Mouse (Mus musculus): Measurements from ENCODE around the gene Fxyd5. TPM values are rescaled to one million over a fixed set of nuclear protein-coding genes. Genes with fewer than 3 reads are reported as not detected.

Gene Fxyd5
- polyA plus RNA-seq, 1 experiment: 79.0 TPM

DNA sequence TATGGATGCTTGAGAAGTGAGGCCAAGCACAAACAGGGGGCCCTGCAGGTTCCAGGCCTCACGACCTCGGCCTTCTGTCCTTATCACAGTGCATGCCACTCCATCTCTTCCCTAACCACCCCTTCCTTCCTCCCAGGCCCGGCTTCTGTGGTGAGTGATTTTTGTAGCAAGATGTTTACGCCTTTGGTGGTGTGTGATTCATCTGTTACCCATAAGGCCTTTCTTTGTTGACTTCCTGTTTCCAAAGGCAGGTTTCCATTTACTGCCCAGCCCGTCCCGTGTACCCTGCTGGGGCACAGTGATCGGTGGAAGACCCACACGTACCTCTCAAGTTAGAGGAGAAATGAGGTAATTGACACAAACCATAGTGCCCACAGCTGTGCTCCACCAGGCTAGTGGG lies 39.6 kb downstream of the Fxyd5 start:
- TF ChIP-seq POLR2A (IDR thresholded peaks at IDR 0.05; ENCODE audit: low read depth, low read length) (no peak), CTCF (IDR thresholded peaks at IDR 0.05; ENCODE audit: borderline replicate concordance, insufficient read depth, low read length) (no peak)
- Histone ChIP-seq H3K4me3 (ENCODE audit: insufficient read depth, low read length) (no peak overlapping the region), H3K27ac (ENCODE audit: insufficient read depth, low read length) (no peak overlapping the region), H3K4me1 (ENCODE audit: control insufficient read depth, insufficient read depth, low read length) (peaks cover 9% of the 10 kb centered on the region)

GRCm38 (mm10) chr7:31000505-31001020 lies 41.7 kb downstream of the Fxyd5 start:
- TF ChIP-seq POLR2A (IDR thresholded peaks at IDR 0.05; ENCODE audit: low read depth, low read length): no peak
- TF ChIP-seq CTCF (IDR thresholded peaks at IDR 0.05; ENCODE audit: borderline replicate concordance, insufficient read depth, low read length): no peak
- no peak overlapping the region for H3K27ac ChIP-seq (ENCODE audit: insufficient read depth, low read length)
- peaks cover 9% of the 10 kb centered on the region for H3K4me1 ChIP-seq (ENCODE audit: control insufficient read depth, insufficient read depth, low read length)
- no peak overlapping the region for H3K4me3 ChIP-seq (ENCODE audit: insufficient read depth, low read length)

GRCm38 (mm10) chr7:30996491-30996890 lies 45.8 kb downstream of the Fxyd5 start:
- TF ChIP-seq CTCF (IDR thresholded peaks at IDR 0.05; ENCODE audit: borderline replicate concordance, insufficient read depth, low read length) (no peak), POLR2A (IDR thresholded peaks at IDR 0.05; ENCODE audit: low read depth, low read length) (no peak)
- H3K27ac ChIP-seq (ENCODE audit: insufficient read depth, low read length): no peak overlapping the region
- H3K4me1 ChIP-seq (ENCODE audit: control insufficient read depth, insufficient read depth, low read length): peaks cover 9% of the 10 kb centered on the region
- H3K4me3 ChIP-seq (ENCODE audit: insufficient read depth, low read length): no peak overlapping the region

GRCm38 (mm10) chr7:30993986-30994385 lies 48.3 kb downstream of the Fxyd5 start:
- H3K27ac ChIP-seq (ENCODE audit: insufficient read depth, low read length): no peak overlapping the region
- H3K4me1 ChIP-seq (ENCODE audit: control insufficient read depth, insufficient read depth, low read length): no peaks in the 10 kb centered on the region
- TF ChIP-seq POLR2A (IDR thresholded peaks at IDR 0.05; ENCODE audit: low read depth, low read length) (no peak), CTCF (IDR thresholded peaks at IDR 0.05; ENCODE audit: borderline replicate concordance, insufficient read depth, low read length) (no peak)
- H3K4me3 ChIP-seq (ENCODE audit: insufficient read depth, low read length): no peak overlapping the region

DNA sequence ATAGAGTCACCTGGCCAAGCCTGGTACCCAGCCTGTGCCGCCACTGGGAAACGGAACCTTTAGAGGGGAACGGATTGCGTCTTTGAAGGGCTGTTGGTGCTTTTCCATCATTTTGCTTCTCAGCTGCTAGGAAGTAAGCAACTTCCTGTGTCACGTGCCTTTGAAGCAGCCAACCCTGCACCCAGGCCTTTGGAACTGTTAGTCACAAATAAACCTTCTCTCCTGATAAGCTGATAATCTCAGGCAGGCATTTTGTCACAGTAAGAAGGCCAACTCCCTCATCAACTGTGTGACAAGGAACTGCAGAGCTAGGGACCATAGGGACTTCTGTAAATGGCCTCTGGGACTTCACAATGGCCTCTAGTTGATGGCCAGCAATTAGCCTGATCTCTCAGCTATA lies 50.1 kb downstream of the Fxyd5 start:
- TF ChIP-seq CTCF (IDR thresholded peaks at IDR 0.05; ENCODE audit: borderline replicate concordance, insufficient read depth, low read length): no peak
- no peak for TF ChIP-seq POLR2A (IDR thresholded peaks at IDR 0.05; ENCODE audit: low read depth, low read length)
- no peak overlapping the region for H3K4me3 ChIP-seq (ENCODE audit: insufficient read depth, low read length)
- H3K4me1 ChIP-seq (ENCODE audit: control insufficient read depth, insufficient read depth, low read length): no peaks in the 10 kb centered on the region
- no peak overlapping the region for H3K27ac ChIP-seq (ENCODE audit: insufficient read depth, low read length)

GRCm38 (mm10) chr7:30988519-30989162 lies 53.6 kb downstream of the Fxyd5 start:
- TF ChIP-seq POLR2A (IDR thresholded peaks at IDR 0.05; ENCODE audit: low read depth, low read length) (no peak), CTCF (IDR thresholded peaks at IDR 0.05; ENCODE audit: borderline replicate concordance, insufficient read depth, low read length) (no peak)
- no peaks in the 10 kb centered on the region for H3K4me1 ChIP-seq (ENCODE audit: control insufficient read depth, insufficient read depth, low read length)
- no peak overlapping the region for H3K27ac ChIP-seq (ENCODE audit: insufficient read depth, low read length)
- H3K4me3 ChIP-seq (ENCODE audit: insufficient read depth, low read length): no peak overlapping the region

DNA sequence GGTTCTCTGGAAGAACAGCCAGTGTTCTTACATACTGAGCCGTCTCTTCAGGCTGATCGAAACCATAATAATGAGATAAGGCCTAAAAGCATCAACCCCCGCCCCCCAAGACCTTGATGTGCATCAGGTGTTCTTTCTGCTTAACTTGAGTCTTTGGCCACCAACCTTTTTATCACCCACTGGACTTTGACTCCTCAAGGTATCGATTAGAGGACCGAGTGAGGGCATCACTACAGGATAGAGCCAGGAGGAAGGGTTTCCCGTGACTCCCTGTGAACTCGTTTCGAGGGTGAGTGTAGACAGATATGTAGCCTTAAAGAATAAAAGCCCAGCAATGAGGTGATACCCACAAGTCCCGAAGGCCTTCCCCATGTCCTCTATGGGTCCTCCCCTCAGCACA lies 56.9 kb downstream of the Fxyd5 start:
- H3K4me3 ChIP-seq (ENCODE audit: insufficient read depth, low read length): no peak overlapping the region
- no peak for TF ChIP-seq CTCF (IDR thresholded peaks at IDR 0.05; ENCODE audit: borderline replicate concordance, insufficient read depth, low read length)
- TF ChIP-seq POLR2A (IDR thresholded peaks at IDR 0.05; ENCODE audit: low read depth, low read length): no peak
- H3K27ac ChIP-seq (ENCODE audit: insufficient read depth, low read length): no peak overlapping the region
- H3K4me1 ChIP-seq (ENCODE audit: control insufficient read depth, insufficient read depth, low read length): no peaks in the 10 kb centered on the region

Other genes with a start within 250 kb of the Fxyd5 start
- gene Ffar2, start 218.7 kb downstream of the Fxyd5 start, polyA plus RNA-seq (2011; ENCODE audit: insufficient read length, low read depth, missing spikeins): not detected in 2 replicates
- gene Ffar3, start 186.3 kb downstream of the Fxyd5 start, polyA plus RNA-seq (2011; ENCODE audit: insufficient read length, low read depth, missing spikeins): not detected in 2 replicates
- not detected in 2 replicates for gene Ffar1, start 180.9 kb downstream of the Fxyd5 start, polyA plus RNA-seq (2011; ENCODE audit: insufficient read length, low read depth, missing spikeins)
- gene Cd22, start 162.1 kb downstream of the Fxyd5 start, polyA plus RNA-seq (2011; ENCODE audit: insufficient read length, low read depth, missing spikeins): not detected in 2 replicates
- gene Mag, start 127.6 kb downstream of the Fxyd5 start, polyA plus RNA-seq (2011; ENCODE audit: insufficient read length, low read depth, missing spikeins): not detected in 2 replicates
- gene Hamp2, start 117.8 kb downstream of the Fxyd5 start, polyA plus RNA-seq (2011; ENCODE audit: insufficient read length, low read depth, missing spikeins): not detected in 2 replicates
- not detected in 2 replicates for gene Hamp, start 98.4 kb downstream of the Fxyd5 start, polyA plus RNA-seq (2011; ENCODE audit: insufficient read length, low read depth, missing spikeins)
- gene Usf2, start 85.7 kb downstream of the Fxyd5 start, polyA plus RNA-seq (2011; ENCODE audit: insufficient read length, low read depth, missing spikeins): 55.5 and 61.1 TPM in 2 replicates
- not detected in 2 replicates for gene Lsr, start 69.0 kb downstream of the Fxyd5 start, polyA plus RNA-seq (2011; ENCODE audit: insufficient read length, low read depth, missing spikeins)
- gene Fam187b, start 68.7 kb downstream of the Fxyd5 start, polyA plus RNA-seq (2011; ENCODE audit: insufficient read length, low read depth, missing spikeins): not detected in 2 replicates
- gene Fxyd7, start 9.0 kb upstream of the Fxyd5 start, polyA plus RNA-seq (2011; ENCODE audit: insufficient read length, low read depth, missing spikeins): not detected in 2 replicates
- 10.3 TPM in 1 of 2 replicates, not detected in the other for gene Fxyd1, start 14.7 kb upstream of the Fxyd5 start, polyA plus RNA-seq (2011; ENCODE audit: insufficient read length, low read depth, missing spikeins)
- 0.92 and 1.1 TPM in 2 replicates for gene Lgi4, start 16.9 kb upstream of the Fxyd5 start, polyA plus RNA-seq (2011; ENCODE audit: insufficient read length, low read depth, missing spikeins)
- not detected in 2 replicates for gene Fxyd3, start 34.2 kb upstream of the Fxyd5 start, polyA plus RNA-seq (2011; ENCODE audit: insufficient read length, low read depth, missing spikeins)
- 0.60 and 0.90 TPM in 2 replicates for gene Hpn, start 72.8 kb upstream of the Fxyd5 start, polyA plus RNA-seq (2011; ENCODE audit: insufficient read length, low read depth, missing spikeins)
- 40.8 and 57.9 TPM in 2 replicates for gene Scn1b, start 84.5 kb upstream of the Fxyd5 start, polyA plus RNA-seq (2011; ENCODE audit: insufficient read length, low read depth, missing spikeins)
- 44.3 and 53.9 TPM in 2 replicates for gene Gramd1a, start 113.4 kb upstream of the Fxyd5 start, polyA plus RNA-seq (2011; ENCODE audit: insufficient read length, low read depth, missing spikeins)
- gene Scgb2b2, start 248.0 kb upstream of the Fxyd5 start, polyA plus RNA-seq (2011; ENCODE audit: insufficient read length, low read depth, missing spikeins): not detected in 2 replicates
- gene Scgb1b2, start 249.3 kb upstream of the Fxyd5 start, polyA plus RNA-seq (2011; ENCODE audit: insufficient read length, low read depth, missing spikeins): not detected in 2 replicates

All from embryonic fibroblast, embryonic 13.5 days (primary cell).